25 mouse cellular contexts compared by ENCODE assay signal in genomic region chr7:141175068-141175467, GRCm38 (mm10). TPM values are rescaled to one million over a fixed set of nuclear protein-coding genes. Genes with fewer than 3 reads are reported as not detected.
DNase-seq lines count a peak whose midpoint lies in the region; ATAC-seq and TF ChIP-seq lines count a peak whose summit lies in the region.
"Had no signal": no experiment of that assay in that cellular context is flagged by ENCODE, and none has a peak within 500 bp of the region (broad histone marks: within the 10 kb centered on the region; RNA-seq: fewer than 3 reads in every experiment).

No protein-coding gene starts in this region.

- intact Hi-C loops in heart, postnatal 10 days (cut with DNase I) = loop anchor here (2.0 to 5.0 kb wide), 3 partner anchors 103 to 218 kb away; partner anchors contain the start of genes Gm45717 and Ifitm2

- peaks cover 6% of the 10 kb centered on the region; the same call in 1 of the 2 replicates for H3K4me1 ChIP-seq in heart, postnatal 0 days (ENCODE audit: control insufficient read depth, insufficient read depth)
- peaks cover 9% of the 10 kb centered on the region for H3K4me1 ChIP-seq in limb, embryonic 13.5 days
- H3K4me1 ChIP-seq in limb, embryonic 10.5 days = peaks cover 13% of the 10 kb centered on the region
- no peaks in the 10 kb centered on the region for H3K4me1 ChIP-seq in ES-Bruce4 (ENCODE audit: control insufficient read depth, insufficient read depth, low read length)

- H3K4me3 ChIP-seq in heart, postnatal 0 days (ENCODE audit: low read depth, low read length) = no peak overlapping the region
- H3K4me3 ChIP-seq in limb, embryonic 13.5 days = no peak overlapping the region
- H3K4me3 ChIP-seq in limb, embryonic 10.5 days = no peak overlapping the region
- H3K4me3 ChIP-seq in ES-Bruce4 (ENCODE audit: low read depth, low read length) = no peak overlapping the region
- H3K4me3 ChIP-seq: embryonic facial prominence, embryonic 10.5 days; limb, embryonic 15.5 days; midbrain, embryonic 13.5 days; neural tube, embryonic 13.5 days had no signal

- TF ChIP-seq CTCF in heart, postnatal 0 days (IDR thresholded peaks at IDR 0.05; ENCODE audit: low read depth) = 0 out of 2 replicates have a peak, but pooled peaks have one; percentile 3
- peak; percentile 4 for TF ChIP-seq CTCF in ES-Bruce4 (IDR thresholded peaks at IDR 0.05; ENCODE audit: low read depth, low read length)

- H3K9ac ChIP-seq in heart, postnatal 0 days (replicated peaks; ENCODE audit: low read depth, low read length) = no peak overlapping the region
- H3K9ac ChIP-seq in limb, embryonic 13.5 days = peak overlapping the region; percentile 19; the same call in 1 of the 2 replicates
- no peak overlapping the region for H3K9ac ChIP-seq in ES-Bruce4 (ENCODE audit: low read depth, poor library complexity, severe bottlenecking)
- H3K9ac ChIP-seq: limb, embryonic 15.5 days; midbrain, embryonic 13.5 days; neural tube, embryonic 13.5 days had no signal

- no peak overlapping the region for H3K27ac ChIP-seq in heart, postnatal 0 days (ENCODE audit: low read depth)
- no peak overlapping the region for H3K27ac ChIP-seq in limb, embryonic 13.5 days
- H3K27ac ChIP-seq in limb, embryonic 10.5 days = no peak overlapping the region
- H3K27ac ChIP-seq in ES-Bruce4 (ENCODE audit: insufficient read depth, low read length) = no peak overlapping the region
- H3K27ac ChIP-seq: limb, embryonic 15.5 days; midbrain, embryonic 13.5 days; neural tube, embryonic 13.5 days had no signal

- ATAC-seq in heart, postnatal 0 days (ENCODE audit: insufficient read depth, low read depth) = no peak
- no peak for ATAC-seq in limb, embryonic 13.5 days (ENCODE audit: low FRiP score, low read depth)
- ATAC-seq: forebrain, embryonic 16.5 days; hindbrain, embryonic 16.5 days; midbrain, embryonic 13.5 days had no signal

- TF ChIP-seq EP300 in heart, postnatal 0 days (IDR thresholded peaks at IDR 0.05; ENCODE audit: low read depth) = no peak
- no peak for TF ChIP-seq EP300 in ES-Bruce4 (IDR thresholded peaks at IDR 0.05; ENCODE audit: insufficient read depth, low read depth, low read length)

- H3K36me3 ChIP-seq in heart, postnatal 0 days (replicated peaks; ENCODE audit: control insufficient read depth, insufficient read depth, low read length) = no peaks in the 10 kb centered on the region
- no peaks in the 10 kb centered on the region for H3K36me3 ChIP-seq in limb, embryonic 13.5 days
- H3K36me3 ChIP-seq in limb, embryonic 10.5 days = no peaks in the 10 kb centered on the region
- H3K36me3 ChIP-seq in ES-Bruce4 (ENCODE audit: control insufficient read depth, insufficient read depth, low read length, poor library complexity, severe bottlenecking) = no peaks in the 10 kb centered on the region
- H3K36me3 ChIP-seq: embryonic facial prominence, embryonic 10.5 days; limb, embryonic 15.5 days; midbrain, embryonic 13.5 days; neural tube, embryonic 13.5 days had no signal

- DNase-seq in heart, postnatal 0 days (ENCODE audit: low spot score) = no peak
- DNase-seq in heart, postnatal 10 days = no peak
- no peak for DNase-seq in limb, embryonic 10.5 days (ENCODE audit: low spot score)
- DNase-seq in 3T3-L1 (ENCODE audit: low read depth, low spot score) = peak; percentile 10
- DNase-seq in testis, postnatal 10 days (ENCODE audit: low spot score) = no peak
- DNase-seq in cerebellum, adult 9-11 months = no peak
- DNase-seq: adrenal gland, postnatal 25 days; cerebellum, adult 8-10 months; gastrocnemius, postnatal 36 days; kidney, adult 18-20 months; kidney, postnatal 10 days; lung, adult 2 months; thymus, postnatal 25 days had no signal

- no peaks in the 10 kb centered on the region for H3K27me3 ChIP-seq in heart, postnatal 0 days (ENCODE audit: control insufficient read depth, insufficient read depth, low read length)
- no peaks in the 10 kb centered on the region for H3K27me3 ChIP-seq in limb, embryonic 13.5 days
- no peaks in the 10 kb centered on the region; the same call in 1 of the 2 replicates for H3K27me3 ChIP-seq in limb, embryonic 10.5 days (ENCODE audit: low read depth, poor library complexity, severe bottlenecking)
- H3K27me3 ChIP-seq in ES-Bruce4 (ENCODE audit: control insufficient read depth, insufficient read depth, low read length, poor library complexity, severe bottlenecking) = no peaks in the 10 kb centered on the region
- H3K27me3 ChIP-seq: limb, embryonic 15.5 days; midbrain, embryonic 13.5 days; neural tube, embryonic 13.5 days had no signal

- no peak for TF ChIP-seq POLR2A in ES-Bruce4 (IDR thresholded peaks at IDR 0.05; ENCODE audit: insufficient read depth, low read length)

- 81% methylated on average over 4 of the region's 4 CpGs for WGBS in heart, postnatal 0 days
- WGBS in limb, embryonic 13.5 days = 90% methylated on average over 4 of the region's 4 CpGs
- WGBS in limb, embryonic 10.5 days = 90% methylated on average over 4 of the region's 4 CpGs

- H3K4me2 ChIP-seq in heart, postnatal 0 days (ENCODE audit: low read depth, low read length) = no peak overlapping the region
- no peak overlapping the region for H3K4me2 ChIP-seq in limb, embryonic 13.5 days (replicated peaks)
- H3K4me2 ChIP-seq: limb, embryonic 15.5 days; midbrain, embryonic 13.5 days; neural tube, embryonic 13.5 days had no signal

- no peaks in the 10 kb centered on the region for H3K9me3 ChIP-seq in heart, postnatal 0 days (replicated peaks; ENCODE audit: control insufficient read depth, low read length)
- H3K9me3 ChIP-seq in limb, embryonic 13.5 days = no peaks in the 10 kb centered on the region
- H3K9me3 ChIP-seq in limb, embryonic 10.5 days (replicated peaks) = no peaks in the 10 kb centered on the region
- H3K9me3 ChIP-seq in ES-Bruce4 (replicated peaks; ENCODE audit: control insufficient read depth, insufficient read depth, low read length, poor library complexity, severe bottlenecking) = no peaks in the 10 kb centered on the region
- H3K9me3 ChIP-seq: embryonic facial prominence, embryonic 10.5 days; limb, embryonic 15.5 days; midbrain, embryonic 13.5 days; neural tube, embryonic 13.5 days had no signal

RNA-seq across cellular contexts. Expression of gene Rnh1, which starts 2.4 kb away (rescaled TPM):
- total RNA-seq in heart, postnatal 0 days (2014; rRNA removed; ENCODE audit: low replicate concordance) = 157 and 172 TPM in 2 replicates
- 88.3 and 90.2 TPM in 2 replicates for polyA plus RNA-seq in heart, postnatal 0 days (2015; fragmentation: Nextera tagmentation; extraction: Ambion mirVana)
- total RNA-seq in heart, postnatal 10 days (2021) = 10 to 100 TPM; 72.9 to 75.3 TPM
- 112 and 118 TPM in 2 replicates for polyA plus RNA-seq in limb, embryonic 13.5 days (2015; fragmentation: Nextera tagmentation; extraction: Ambion mirVana)
- 67.7 and 85.0 TPM in 2 replicates for polyA plus RNA-seq in limb, embryonic 10.5 days (2016; fragmentation: Nextera tagmentation; extraction: Ambion mirVana)
- polyA plus RNA-seq in ES-Bruce4 (2011; ENCODE audit: insufficient read depth, insufficient read length, low read depth, missing spikeins) = 44.8 and 48.5 TPM in 2 replicates

RNA-seq across cellular contexts. Expression of gene Hras, which starts 18.7 kb away (rescaled TPM):
- 72.2 and 74.9 TPM in 2 replicates for total RNA-seq in heart, postnatal 0 days (2014; rRNA removed; ENCODE audit: low replicate concordance)
- 73.5 and 78.9 TPM in 2 replicates for polyA plus RNA-seq in heart, postnatal 0 days (2015; fragmentation: Nextera tagmentation; extraction: Ambion mirVana)
- 100 to 1,000 TPM; 102 to 114 TPM for total RNA-seq in heart, postnatal 10 days (2021)
- polyA plus RNA-seq in limb, embryonic 13.5 days (2015; fragmentation: Nextera tagmentation; extraction: Ambion mirVana) = 94.5 and 97.5 TPM in 2 replicates
- polyA plus RNA-seq in limb, embryonic 10.5 days (2016; fragmentation: Nextera tagmentation; extraction: Ambion mirVana) = 101 and 104 TPM in 2 replicates
- 50.5 and 51.8 TPM in 2 replicates for polyA plus RNA-seq in ES-Bruce4 (2011; ENCODE audit: insufficient read depth, insufficient read length, low read depth, missing spikeins)

RNA-seq across cellular contexts. Expression of gene Lrrc56, which starts 18.9 kb away (rescaled TPM):
- 1.1 and 5.6 TPM in 2 replicates for total RNA-seq in heart, postnatal 0 days (2014; rRNA removed; ENCODE audit: low replicate concordance)
- polyA plus RNA-seq in heart, postnatal 0 days (2015; fragmentation: Nextera tagmentation; extraction: Ambion mirVana) = 2.9 TPM in 2 replicates
- 1 to 10 TPM; 3.3 to 4.0 TPM for total RNA-seq in heart, postnatal 10 days (2021)
- polyA plus RNA-seq in limb, embryonic 13.5 days (2015; fragmentation: Nextera tagmentation; extraction: Ambion mirVana) = 11.4 and 12.9 TPM in 2 replicates
- 14.0 and 21.8 TPM in 2 replicates for polyA plus RNA-seq in limb, embryonic 10.5 days (2016; fragmentation: Nextera tagmentation; extraction: Ambion mirVana)
- polyA plus RNA-seq in ES-Bruce4 (2011; ENCODE audit: insufficient read depth, insufficient read length, low read depth, missing spikeins) = 3.3 and 3.4 TPM in 2 replicates

RNA-seq across cellular contexts. Expression of gene Lmntd2, which starts 38.8 kb away (rescaled TPM):
- 0.12 TPM in 1 of 2 replicates, not detected in the other for total RNA-seq in heart, postnatal 0 days (2014; rRNA removed; ENCODE audit: low replicate concordance)
- 0.07 and 0.15 TPM in 2 replicates for polyA plus RNA-seq in heart, postnatal 0 days (2015; fragmentation: Nextera tagmentation; extraction: Ambion mirVana)
- not detected for total RNA-seq in heart, postnatal 10 days (2021)
- polyA plus RNA-seq in limb, embryonic 13.5 days (2015; fragmentation: Nextera tagmentation; extraction: Ambion mirVana) = 2.6 TPM in 2 replicates
- 3.5 and 4.5 TPM in 2 replicates for polyA plus RNA-seq in limb, embryonic 10.5 days (2016; fragmentation: Nextera tagmentation; extraction: Ambion mirVana)
- 5.9 and 6.6 TPM in 2 replicates for polyA plus RNA-seq in ES-Bruce4 (2011; ENCODE audit: insufficient read depth, insufficient read length, low read depth, missing spikeins)
- total RNA-seq: gastrocnemius, postnatal 36 days; heart, adult 8-10 months; hematopoietic stem cell, adult 5-6 weeks; layer of hippocampus, postnatal 25 days; left cerebral cortex, postnatal 14 days had no signal

RNA-seq across cellular contexts. Expression of gene Rassf7, which starts 40.6 kb away (rescaled TPM):
- 6.7 and 43.2 TPM in 2 replicates for total RNA-seq in heart, postnatal 0 days (2014; rRNA removed; ENCODE audit: low replicate concordance)
- 5.8 and 7.1 TPM in 2 replicates for polyA plus RNA-seq in heart, postnatal 0 days (2015; fragmentation: Nextera tagmentation; extraction: Ambion mirVana)
- total RNA-seq in heart, postnatal 10 days (2021) = 1 to 10 TPM; 1.9 to 4.9 TPM
- polyA plus RNA-seq in limb, embryonic 13.5 days (2015; fragmentation: Nextera tagmentation; extraction: Ambion mirVana) = 32.7 and 34.0 TPM in 2 replicates
- 44.7 and 53.5 TPM in 2 replicates for polyA plus RNA-seq in limb, embryonic 10.5 days (2016; fragmentation: Nextera tagmentation; extraction: Ambion mirVana)
- 29.6 and 36.3 TPM in 2 replicates for polyA plus RNA-seq in ES-Bruce4 (2011; ENCODE audit: insufficient read depth, insufficient read length, low read depth, missing spikeins)
